Mouse (Mus musculus) midbrain, embryonic 16.5 days (tissue): ENCODE results near the gene Slc35e3. TPM values are rescaled to one million over a fixed set of nuclear protein-coding genes. Genes with fewer than 3 reads are reported as not detected.

Source experiments
- ATAC-seq: fragments of 200-750 bp; cut with Nextera tagmentation; 2 replicates; pipeline ENCODE4 v1.8.0; 2017; ENCODE audit warnings: moderate TSS enrichment
- H3K27ac ChIP-seq: fragments of 300-500 bp; sonication (generic); 2 replicates; pipeline ENCODE4 v1.5.1; 2014; ENCODE audit warnings: mild to moderate bottlenecking, low read length, mixed read lengths
- H3K27me3 ChIP-seq: fragments of 300-500 bp; sonication (generic); 2 replicates; pipeline ENCODE4 v1.6.1; 2014; ENCODE audit warnings: low read depth, low read length, mixed read lengths; ENCODE audit not compliant: control insufficient read depth, insufficient read depth
- H3K36me3 ChIP-seq: fragments of 300-500 bp; sonication (generic); 2 replicates; pipeline ENCODE4 v1.6.1; 2014; ENCODE audit warnings: mild to moderate bottlenecking, low read length, moderate library complexity, mixed read lengths; ENCODE audit not compliant: control insufficient read depth, insufficient read depth
- H3K4me1 ChIP-seq: fragments of 300-500 bp; sonication (generic); 2 replicates; pipeline ENCODE4 v1.6.1; 2014; ENCODE audit warnings: mild to moderate bottlenecking, low read length, mixed read lengths; ENCODE audit not compliant: control insufficient read depth, insufficient read depth
- H3K4me2 ChIP-seq: fragments of 300-500 bp; sonication (generic); 2 replicates; pipeline ENCODE4 v1.6.1; 2014; ENCODE audit warnings: mild to moderate bottlenecking, low read length, mixed read lengths
- H3K4me3 ChIP-seq: fragments of 300-500 bp; sonication (generic); 2 replicates; pipeline ENCODE4 v1.5.1; 2014; ENCODE audit warnings: low read depth, mild to moderate bottlenecking, low read length, moderate library complexity, mixed read lengths
- H3K9ac ChIP-seq: fragments of 300-500 bp; sonication (generic); 2 replicates; pipeline ENCODE4 v1.6.1; 2014; ENCODE audit warnings: low read depth, low read length, mixed read lengths
- H3K9me3 ChIP-seq: fragments of 300-500 bp; sonication (generic); replicated peaks from 2 replicates; pipeline ENCODE4 v1.6.1; 2014; ENCODE audit warnings: mild to moderate bottlenecking, low read length, mixed read lengths; ENCODE audit not compliant: control insufficient read depth, poor library complexity, severe bottlenecking
- WGBS: fragments of 180-500 bp; shearing (Covaris S2); extraction: QIAGEN DNeasy Blood & Tissue Kit; methylation state at CpG from one replicate; pipeline ENCODE4 v1.1.7; 2014; 5-methylcytosine and 5-hydroxymethylcytosine counted together
- polyA plus RNA-seq: library from polyadenylated mRNA; unstranded; fragments of >200 nt; fragmentation: Nextera tagmentation; extraction: Ambion mirVana; gene quantifications from 2 replicates; pipeline ENCODE4 v1.2.1, GENCODE M21; 2015

Gene Slc35e3
- polyA plus RNA-seq, 1 experiment from 2014 or later, result 34.8 TPM

DNA sequence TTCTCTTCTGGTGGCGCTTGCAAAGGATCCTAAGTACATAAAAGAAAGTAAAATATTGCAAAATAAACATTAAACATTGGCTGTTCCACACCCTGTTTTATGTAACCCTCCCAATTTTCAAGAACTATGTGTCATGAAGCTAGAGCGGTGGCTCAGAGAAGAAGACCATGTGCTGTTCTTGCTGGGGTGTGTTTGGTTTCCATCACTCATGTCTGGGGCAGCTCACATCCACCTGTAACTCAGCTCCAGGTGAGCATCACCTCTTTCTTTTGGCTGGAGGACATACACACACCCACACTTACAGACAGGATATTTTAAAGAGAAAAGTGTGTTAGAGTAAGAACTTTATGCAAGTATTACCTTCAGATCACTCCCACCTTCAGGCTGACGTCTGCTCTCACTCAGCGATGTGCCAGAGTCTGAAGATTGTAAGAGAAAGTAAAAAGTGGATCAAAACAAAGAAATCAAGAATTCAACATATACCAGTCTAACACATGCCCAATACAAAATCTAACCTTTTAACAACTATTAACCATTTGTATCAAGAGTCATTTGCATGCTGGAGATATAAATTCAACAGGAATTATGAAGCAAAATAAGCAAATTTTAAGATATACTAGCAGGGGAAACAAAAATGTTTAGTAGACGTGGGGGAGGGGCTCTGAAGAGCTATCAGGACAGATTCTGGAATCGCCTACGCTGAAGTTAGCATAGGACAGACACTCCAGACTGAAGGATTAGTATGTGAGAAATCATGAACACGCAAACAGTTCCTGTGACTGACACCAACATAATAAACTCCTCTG is 49.9 kb downstream of the Slc35e3 start:
- Histone ChIP-seq H3K4me2 (no peak overlapping the region), H3K9me3 (no peaks in the 10 kb centered on the region), H3K9ac (no peak overlapping the region), H3K27me3 (no peaks in the 10 kb centered on the region), H3K4me3 (no peak overlapping the region), H3K4me1 (no peaks in the 10 kb centered on the region), H3K27ac (no peak overlapping the region), H3K36me3 (peaks cover 51% of the 10 kb centered on the region)
- ATAC-seq, result no peak
- 96% methylated on average over 8 of the region's 8 CpGs for WGBS

DNA sequence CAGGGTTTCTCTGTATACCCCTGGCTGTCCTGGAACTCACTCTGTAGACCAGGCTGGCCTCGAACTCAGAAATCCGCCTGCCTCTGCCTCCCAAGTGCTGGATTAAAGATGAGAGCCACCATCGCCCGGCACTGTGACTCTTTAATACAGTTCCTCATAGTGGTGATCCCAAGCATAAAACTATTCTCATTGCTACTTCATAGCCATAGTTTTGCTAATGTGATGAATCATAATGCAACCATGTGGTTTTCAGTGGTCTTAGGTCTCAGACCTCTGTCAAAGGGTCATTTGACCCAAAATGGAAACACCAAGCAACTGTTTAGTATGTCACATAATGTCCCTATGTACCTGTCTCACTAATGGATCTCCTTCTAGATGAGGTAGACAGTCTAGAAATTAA is 50.6 kb downstream of the Slc35e3 start:
- peaks cover 55% of the 10 kb centered on the region for H3K36me3 ChIP-seq
- no peak overlapping the region for H3K27ac ChIP-seq
- no peaks in the 10 kb centered on the region for H3K9me3 ChIP-seq
- no peak overlapping the region for H3K4me3 ChIP-seq
- H3K9ac ChIP-seq, result no peak overlapping the region
- H3K4me2 ChIP-seq, result no peak overlapping the region
- 97% methylated on average over 4 of the region's 4 CpGs for WGBS
- H3K4me1 ChIP-seq, result no peaks in the 10 kb centered on the region
- H3K27me3 ChIP-seq, result no peaks in the 10 kb centered on the region
- no peak for ATAC-seq

DNA sequence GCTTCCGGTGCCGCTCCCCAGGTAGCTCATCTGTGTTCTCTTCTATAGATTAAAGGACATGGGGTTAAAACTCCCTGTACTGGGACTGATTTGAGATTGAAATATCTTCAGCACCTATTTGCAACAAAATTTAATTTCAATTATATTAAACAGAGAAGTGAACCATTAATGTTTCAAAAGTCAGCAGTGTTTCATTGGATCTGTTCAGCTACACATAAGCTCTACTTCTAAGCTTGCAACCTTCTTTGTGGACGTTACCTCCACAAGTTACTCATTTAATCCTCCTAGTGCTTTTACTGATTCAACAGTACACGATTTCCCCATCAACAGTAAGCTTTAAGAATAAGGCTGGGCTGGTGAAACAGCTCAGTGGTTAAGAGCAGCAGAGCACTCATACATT is 51.1 kb downstream of the Slc35e3 start:
- Histone ChIP-seq H3K27me3 (no peaks in the 10 kb centered on the region), H3K9me3 (no peaks in the 10 kb centered on the region), H3K27ac (no peak overlapping the region), H3K4me1 (no peaks in the 10 kb centered on the region), H3K4me3 (no peak overlapping the region), H3K9ac (no peak overlapping the region), H3K36me3 (peaks cover 60% of the 10 kb centered on the region), H3K4me2 (no peak overlapping the region)
- ATAC-seq, result no peak
- WGBS, result 94% methylated on average over 4 of the region's 4 CpGs

DNA sequence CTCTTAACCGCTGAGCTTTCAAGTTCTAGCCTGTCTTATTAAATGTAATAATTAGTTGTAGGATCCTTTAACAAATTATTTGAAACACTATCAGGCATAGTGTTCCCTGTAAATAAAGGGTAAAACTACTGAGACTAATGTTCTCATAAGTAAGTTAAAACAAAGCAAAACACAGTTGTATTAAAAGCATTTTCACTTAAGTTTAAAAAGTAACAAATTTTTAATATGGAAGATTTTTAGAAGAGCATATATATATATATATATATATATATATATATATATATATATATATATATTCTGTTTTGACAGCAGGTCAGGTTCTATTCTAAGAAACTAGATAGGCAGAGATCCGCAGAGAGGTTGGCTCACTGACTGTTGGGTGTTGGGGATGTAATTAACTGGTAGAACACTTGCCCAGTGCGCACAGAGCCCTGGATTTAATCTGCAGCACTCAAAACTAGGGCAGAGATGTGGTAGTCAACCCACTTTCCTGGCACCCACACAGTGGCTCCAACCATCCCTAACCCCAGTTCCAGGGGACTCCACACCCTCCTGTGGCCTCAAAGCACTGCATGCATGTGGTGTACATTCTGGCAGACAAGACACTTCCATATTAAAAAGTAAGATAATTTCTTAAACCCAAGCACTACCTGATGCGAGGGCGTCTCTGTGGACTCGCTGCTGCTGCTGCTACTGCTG is 51.8 kb downstream of the Slc35e3 start:
- no peak for ATAC-seq
- H3K27me3 ChIP-seq, result no peaks in the 10 kb centered on the region
- no peak overlapping the region for H3K4me3 ChIP-seq
- H3K4me2 ChIP-seq, result no peak overlapping the region
- no peak overlapping the region for H3K27ac ChIP-seq
- H3K9me3 ChIP-seq, result no peaks in the 10 kb centered on the region
- H3K36me3 ChIP-seq, result peaks cover 57% of the 10 kb centered on the region
- 96% methylated on average over 6 of the region's 6 CpGs for WGBS
- no peaks in the 10 kb centered on the region for H3K4me1 ChIP-seq
- no peak overlapping the region for H3K9ac ChIP-seq

DNA sequence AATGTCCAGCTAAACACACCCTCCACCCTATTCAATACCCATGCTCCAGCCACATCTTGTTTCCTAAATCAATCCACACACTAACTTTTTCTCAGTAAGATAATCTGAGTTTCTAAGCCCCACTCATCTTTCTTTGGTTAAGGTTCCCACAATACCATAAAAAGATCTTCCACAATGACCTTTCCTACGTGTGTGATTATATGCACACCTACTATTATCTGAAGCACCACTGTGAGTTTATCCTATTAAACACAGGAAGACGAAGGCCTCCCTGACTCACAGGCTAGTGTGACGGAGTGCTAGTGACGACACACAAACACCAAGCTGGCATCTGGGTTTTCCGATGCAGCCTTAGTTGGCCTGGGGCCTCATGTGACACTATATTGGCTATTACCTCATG is 53.2 kb downstream of the Slc35e3 start:
- no peak for ATAC-seq
- no peak overlapping the region for H3K4me2 ChIP-seq
- peaks cover 49% of the 10 kb centered on the region for H3K36me3 ChIP-seq
- no peak overlapping the region for H3K27ac ChIP-seq
- no peak overlapping the region for H3K9ac ChIP-seq
- no peaks in the 10 kb centered on the region for H3K4me1 ChIP-seq
- no peak overlapping the region for H3K4me3 ChIP-seq
- H3K27me3 ChIP-seq, result no peaks in the 10 kb centered on the region
- 96% methylated on average over 5 of the region's 5 CpGs for WGBS
- no peaks in the 10 kb centered on the region for H3K9me3 ChIP-seq

DNA sequence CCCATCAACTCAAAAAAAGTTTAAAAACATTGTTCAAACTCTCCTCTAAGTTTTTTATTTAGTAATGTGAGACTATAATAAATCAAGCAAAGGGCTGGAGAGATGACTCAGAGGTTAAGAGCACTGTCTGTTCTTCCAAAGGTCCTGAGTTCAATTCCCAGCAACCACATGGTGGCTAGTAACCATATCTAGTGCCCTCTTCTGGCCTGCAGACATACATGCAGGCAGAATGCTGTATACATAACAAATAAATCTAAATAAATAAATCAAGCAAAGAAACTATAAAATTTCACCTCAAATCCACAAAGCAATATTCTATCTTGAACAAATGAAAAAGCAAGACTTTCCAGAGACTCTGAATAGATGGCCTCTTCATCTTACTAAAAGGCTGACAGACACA is 54.0 kb downstream of the Slc35e3 start:
- Histone ChIP-seq H3K4me1 (no peaks in the 10 kb centered on the region), H3K4me2 (no peak overlapping the region), H3K9me3 (no peaks in the 10 kb centered on the region), H3K27ac (no peak overlapping the region), H3K4me3 (no peak overlapping the region), H3K9ac (no peak overlapping the region), H3K36me3 (peaks cover 43% of the 10 kb centered on the region), H3K27me3 (no peaks in the 10 kb centered on the region)
- no peak for ATAC-seq

DNA sequence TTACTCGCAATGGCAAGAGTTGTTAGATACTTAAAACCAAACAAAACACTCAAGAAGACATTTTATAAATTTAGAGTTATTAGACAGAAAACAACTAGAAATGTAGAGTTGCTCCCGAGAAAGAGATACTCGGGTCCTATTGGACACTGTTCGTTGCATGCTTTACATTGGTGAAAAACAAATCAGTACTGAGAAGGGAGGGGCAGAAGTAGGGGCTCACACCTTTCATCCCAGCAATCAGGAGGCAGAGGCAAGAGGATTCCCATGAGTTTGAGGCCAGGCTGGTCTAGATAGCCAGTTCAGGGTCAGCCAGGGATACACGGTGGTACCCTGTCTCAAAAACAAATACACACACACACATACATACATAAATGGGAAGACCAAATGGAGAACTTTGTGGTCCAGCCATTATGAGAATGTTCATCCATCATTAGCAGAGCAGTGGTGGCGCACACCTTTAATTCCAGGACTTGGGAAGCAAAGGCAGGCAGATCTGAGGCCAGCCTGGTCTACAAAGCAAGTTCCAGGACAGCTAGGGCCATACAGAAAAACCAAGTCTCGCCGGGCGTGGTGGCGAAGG is 54.7 kb downstream of the Slc35e3 start:
- H3K4me2 ChIP-seq, result no peak overlapping the region
- WGBS, result 97% methylated on average over 10 of the region's 10 CpGs
- peaks cover 40% of the 10 kb centered on the region for H3K36me3 ChIP-seq
- no peaks in the 10 kb centered on the region for H3K27me3 ChIP-seq
- no peak for ATAC-seq
- H3K9me3 ChIP-seq, result no peaks in the 10 kb centered on the region
- H3K4me3 ChIP-seq, result no peak overlapping the region
- no peaks in the 10 kb centered on the region for H3K4me1 ChIP-seq
- H3K9ac ChIP-seq, result no peak overlapping the region
- no peak overlapping the region for H3K27ac ChIP-seq

DNA sequence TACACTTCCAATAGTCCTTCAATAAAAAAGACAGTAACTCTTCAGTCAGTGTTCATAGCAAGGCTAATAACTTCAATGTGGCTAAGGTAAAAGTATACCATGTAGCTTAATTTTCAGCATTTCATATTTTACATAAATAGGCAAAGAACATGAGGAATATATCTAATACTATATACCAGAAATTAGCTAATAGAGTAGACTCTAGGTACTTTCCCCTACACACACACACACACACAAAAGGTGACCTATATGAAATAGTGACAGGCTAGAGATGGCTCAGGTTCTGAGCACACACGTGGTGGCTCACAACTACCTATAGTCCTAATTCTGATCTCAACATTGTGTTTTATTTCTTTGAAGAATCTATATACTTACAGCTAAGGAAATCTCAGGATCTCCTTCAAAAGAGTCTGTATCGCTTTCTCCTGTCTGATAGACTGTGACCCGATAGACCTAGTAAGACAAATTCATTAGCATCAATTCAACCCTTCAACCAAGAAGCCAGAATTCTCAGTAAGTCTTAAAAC is 55.3 kb downstream of the Slc35e3 start:
- H3K27me3 ChIP-seq, result no peaks in the 10 kb centered on the region
- no peak overlapping the region for H3K27ac ChIP-seq
- 94% methylated on average over 3 of the region's 3 CpGs for WGBS
- H3K4me1 ChIP-seq, result no peaks in the 10 kb centered on the region
- H3K4me3 ChIP-seq, result no peak overlapping the region
- no peaks in the 10 kb centered on the region for H3K9me3 ChIP-seq
- no peak for ATAC-seq
- peaks cover 38% of the 10 kb centered on the region for H3K36me3 ChIP-seq
- H3K4me2 ChIP-seq, result no peak overlapping the region
- no peak overlapping the region for H3K9ac ChIP-seq

DNA sequence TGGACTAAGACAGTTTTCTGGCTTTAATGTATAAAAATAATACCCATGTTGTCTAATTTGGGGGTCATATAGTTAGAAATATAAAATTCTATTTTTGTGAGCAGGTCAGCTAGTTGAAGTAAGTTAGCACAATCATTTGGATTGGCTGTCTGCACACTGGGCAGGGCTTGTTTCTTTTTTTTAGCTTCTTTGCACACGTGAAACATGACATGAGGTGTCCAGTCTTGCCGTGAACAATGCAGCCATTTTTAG is 56.1 kb downstream of the Slc35e3 start:
- H3K9me3 ChIP-seq, result no peaks in the 10 kb centered on the region
- peaks cover 35% of the 10 kb centered on the region for H3K36me3 ChIP-seq
- H3K9ac ChIP-seq, result no peak overlapping the region
- no peak overlapping the region for H3K27ac ChIP-seq
- ATAC-seq, result no peak
- no peak overlapping the region for H3K4me3 ChIP-seq
- H3K4me2 ChIP-seq, result no peak overlapping the region
- H3K4me1 ChIP-seq, result no peaks in the 10 kb centered on the region
- WGBS, result 79% methylated on average over 2 of the region's 2 CpGs
- H3K27me3 ChIP-seq, result no peaks in the 10 kb centered on the region
